Mouse (Mus musculus): ENCODE measurements at regions not wholly inside any gene's neighbourhood (a gene's known extent, or its start where the extent isn't known, plus 50 kb on each side); places are given as distances from the start of the nearest gene placed in this dataset.

- TF ChIP-seq GATA4 (IDR thresholded peaks at IDR 0.05; ENCODE audit: insufficient replicate concordance, low read length): no peak
Observed at GRCm38 (mm10) chr12:79968676-79969075, 144.1 kb downstream of the Zfp36l1 start.

- no peak for TF ChIP-seq GATA4 (IDR thresholded peaks at IDR 0.05; ENCODE audit: insufficient replicate concordance, low read length)
Observed at GRCm38 (mm10) chr12:79967491-79968255, 145.1 kb downstream of the Zfp36l1 start.

GRCm38 (mm10) chr12:79966621-79967490, 146.0 kb downstream of the Zfp36l1 start:
- TF ChIP-seq GATA4 (IDR thresholded peaks at IDR 0.05; ENCODE audit: insufficient replicate concordance, low read length): peak; percentile 31; the same call in 1 of the 2 replicates

- TF ChIP-seq GATA4 (IDR thresholded peaks at IDR 0.05; ENCODE audit: insufficient replicate concordance, low read length): no peak
Observed at GRCm38 (mm10) chr12:79966289-79966615, 146.6 kb downstream of the Zfp36l1 start.

GRCm38 (mm10) chr12:79965471-79966288, 147.1 kb downstream of the Zfp36l1 start:
- no peak for TF ChIP-seq GATA4 (IDR thresholded peaks at IDR 0.05; ENCODE audit: insufficient replicate concordance, low read length)

GRCm38 (mm10) chr12:79963443-79964025, 149.3 kb downstream of the Zfp36l1 start:
- TF ChIP-seq GATA4 (IDR thresholded peaks at IDR 0.05; ENCODE audit: insufficient replicate concordance, low read length): no peak

GRCm38 (mm10) chr12:79962649-79963236, 150.1 kb downstream of the Zfp36l1 start:
- no peak for TF ChIP-seq GATA4 (IDR thresholded peaks at IDR 0.05; ENCODE audit: insufficient replicate concordance, low read length)

- TF ChIP-seq GATA4 (IDR thresholded peaks at IDR 0.05; ENCODE audit: insufficient replicate concordance, low read length): no peak
Observed at GRCm38 (mm10) chr12:79961881-79962280, 150.9 kb downstream of the Zfp36l1 start.

GRCm38 (mm10) chr12:79961076-79961475, 151.7 kb downstream of the Zfp36l1 start:
- TF ChIP-seq GATA4 (IDR thresholded peaks at IDR 0.05; ENCODE audit: insufficient replicate concordance, low read length): no peak

- TF ChIP-seq GATA4 (IDR thresholded peaks at IDR 0.05; ENCODE audit: insufficient replicate concordance, low read length): no peak
Observed at GRCm38 (mm10) chr12:79960446-79960845, 152.4 kb downstream of the Zfp36l1 start.

- TF ChIP-seq GATA4 (IDR thresholded peaks at IDR 0.05; ENCODE audit: insufficient replicate concordance, low read length): no peak
Observed at GRCm38 (mm10) chr12:79959540-79960305, 153.1 kb downstream of the Zfp36l1 start.

GRCm38 (mm10) chr12:79957211-79957610, 155.6 kb downstream of the Zfp36l1 start:
- no peak for TF ChIP-seq GATA4 (IDR thresholded peaks at IDR 0.05; ENCODE audit: insufficient replicate concordance, low read length)

GRCm38 (mm10) chr12:79956351-79956750, 156.5 kb downstream of the Zfp36l1 start:
- TF ChIP-seq GATA4 (IDR thresholded peaks at IDR 0.05; ENCODE audit: insufficient replicate concordance, low read length): no peak

- no peak for TF ChIP-seq GATA4 (IDR thresholded peaks at IDR 0.05; ENCODE audit: insufficient replicate concordance, low read length)
Observed at GRCm38 (mm10) chr12:79955501-79955900, 157.3 kb downstream of the Zfp36l1 start.

Data from liver, adult (tissue).